Mouse (Mus musculus): ENCODE data around the gene Scnn1a. TPM values are rescaled to one million over a fixed set of nuclear protein-coding genes. Genes with fewer than 3 reads are reported as not detected.

Scnn1a gene
- polyA plus RNA-seq, 1 experiment from 2014 or later, result 16.9 TPM

DNA sequence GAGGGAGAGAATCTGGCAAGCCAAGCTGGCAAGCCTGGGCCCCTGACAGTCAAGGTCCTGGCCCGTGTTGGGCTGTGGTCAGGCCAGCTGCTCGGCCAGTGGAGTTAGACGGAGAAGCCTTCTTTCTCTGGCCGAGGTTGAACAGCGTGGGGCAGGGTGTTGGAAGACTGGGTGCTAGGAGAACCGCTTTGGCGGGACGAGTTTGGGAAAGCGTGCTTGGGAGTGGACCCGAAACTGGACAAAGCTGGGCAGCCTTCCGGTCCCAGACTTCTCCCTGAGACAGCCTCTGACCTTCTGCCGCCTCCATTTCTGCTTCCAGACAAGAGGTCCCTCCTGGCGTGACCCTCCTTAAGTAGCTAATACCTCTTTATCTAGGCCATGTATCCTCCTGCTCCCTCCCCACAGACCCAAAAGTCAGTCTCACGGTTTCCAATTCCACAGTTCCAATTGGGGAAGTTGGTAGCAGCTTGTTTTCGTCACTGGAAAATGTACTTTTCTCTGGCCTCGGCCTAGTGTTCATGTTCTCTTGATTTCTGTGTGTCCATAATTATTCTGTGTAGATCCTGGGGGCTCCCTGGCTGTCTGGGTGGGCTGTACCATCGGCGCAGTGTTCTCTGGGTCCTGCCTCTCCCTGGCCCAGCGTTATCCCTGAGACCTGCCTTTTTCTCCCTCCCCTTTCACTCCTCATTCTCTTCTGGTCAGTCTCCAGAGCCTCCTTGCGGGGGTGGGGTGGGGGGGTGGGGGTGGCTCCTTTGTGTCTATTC, 30.0 kb downstream of the Scnn1a start:
- Histone ChIP-seq H3K9me3 (ENCODE audit: control insufficient read depth) (no peaks in the 10 kb centered on the region), H3K4me1 (replicated peaks; ENCODE audit: control insufficient read depth, insufficient read depth, low read length) (peaks cover 19% of the 10 kb centered on the region), H3K4me2 (replicated peaks; ENCODE audit: low read depth) (peak overlapping the region; percentile 81), H3K27ac (ENCODE audit: low read depth, low read length) (peak overlapping the region; percentile 89), H3K4me3 (ENCODE audit: low read depth, low read length) (peak overlapping the region; percentile 81), H3K36me3 (ENCODE audit: control insufficient read depth, insufficient read depth) (peaks cover 13% of the 10 kb centered on the region; the same call in 1 of the 2 replicates), H3K27me3 (replicated peaks; ENCODE audit: control insufficient read depth, insufficient read depth, low read length) (no peaks in the 10 kb centered on the region), H3K9ac (ENCODE audit: low read depth, low read length) (peak overlapping the region; percentile 84)
- 6% methylated on average over 20 of the region's 20 CpGs for WGBS
- TF ChIP-seq CTCF (IDR thresholded peaks at IDR 0.05; ENCODE audit: low read depth), result no peak
- no peak for ATAC-seq

DNA sequence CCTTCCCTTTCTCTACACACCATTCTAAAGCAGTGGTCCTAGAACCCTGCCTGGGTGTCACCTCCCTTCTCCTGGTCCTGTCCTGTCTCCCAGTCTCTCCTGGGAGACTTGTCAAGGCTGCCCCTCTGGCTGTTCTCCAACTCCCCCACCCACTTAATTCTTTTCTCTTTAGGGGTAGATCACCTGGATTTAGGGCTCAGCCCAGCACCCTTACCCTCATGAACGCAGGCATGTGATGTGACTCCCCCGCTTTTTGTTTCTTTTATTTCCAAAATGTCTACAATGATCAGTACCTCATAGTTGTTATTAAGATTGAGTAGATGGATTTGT, 30.5 kb downstream of the Scnn1a start:
- TF ChIP-seq CTCF (IDR thresholded peaks at IDR 0.05; ENCODE audit: low read depth), result no peak
- no peak for ATAC-seq
- 77% methylated on average over 2 of the region's 2 CpGs for WGBS
- Histone ChIP-seq H3K36me3 (ENCODE audit: control insufficient read depth, insufficient read depth) (peaks cover 13% of the 10 kb centered on the region; the same call in 1 of the 2 replicates), H3K4me2 (replicated peaks; ENCODE audit: low read depth) (peak overlapping the region; percentile 81), H3K9ac (ENCODE audit: low read depth, low read length) (peak overlapping the region; percentile 84), H3K27me3 (replicated peaks; ENCODE audit: control insufficient read depth, insufficient read depth, low read length) (no peaks in the 10 kb centered on the region), H3K9me3 (ENCODE audit: control insufficient read depth) (no peaks in the 10 kb centered on the region), H3K27ac (ENCODE audit: low read depth, low read length) (peak overlapping the region; percentile 89), H3K4me3 (ENCODE audit: low read depth, low read length) (peak overlapping the region; percentile 81), H3K4me1 (replicated peaks; ENCODE audit: control insufficient read depth, insufficient read depth, low read length) (peaks cover 19% of the 10 kb centered on the region)

DNA sequence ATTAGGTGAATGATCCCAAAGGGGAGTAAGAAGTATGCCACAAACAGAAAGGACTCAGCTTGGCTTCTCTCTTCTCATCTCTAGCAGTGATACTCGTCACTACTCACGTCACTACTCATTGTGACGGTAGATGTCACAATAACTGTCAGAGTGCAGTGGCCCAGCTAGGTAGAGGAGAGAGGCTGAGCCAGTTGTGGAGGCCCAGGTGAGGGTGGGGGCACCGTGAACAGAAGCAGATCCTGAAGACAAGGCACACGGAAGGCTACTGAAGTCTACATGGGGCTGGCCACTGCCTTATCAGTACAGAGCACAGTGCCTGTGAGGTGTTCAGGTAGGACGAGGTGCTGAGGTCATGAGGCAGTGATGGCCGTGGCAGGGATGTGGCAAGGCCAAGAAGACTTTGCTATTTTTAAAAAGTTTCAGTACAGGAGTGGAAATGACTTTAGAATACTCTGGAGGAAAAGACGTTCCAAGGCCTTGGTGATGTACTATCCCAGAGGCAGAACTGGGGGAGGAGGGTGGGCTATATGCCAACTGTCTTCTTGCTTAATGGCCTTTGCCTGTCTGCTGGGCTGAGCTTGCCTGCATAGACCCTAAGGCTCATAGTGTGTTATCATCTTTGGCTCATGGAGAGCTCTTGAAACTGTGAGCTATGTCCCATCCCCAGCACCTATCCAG, 31.0 kb downstream of the Scnn1a start:
- Histone ChIP-seq H3K27me3 (replicated peaks; ENCODE audit: control insufficient read depth, insufficient read depth, low read length) (no peaks in the 10 kb centered on the region), H3K9me3 (ENCODE audit: control insufficient read depth) (no peaks in the 10 kb centered on the region), H3K4me1 (replicated peaks; ENCODE audit: control insufficient read depth, insufficient read depth, low read length) (peaks cover 19% of the 10 kb centered on the region), H3K9ac (ENCODE audit: low read depth, low read length) (no peak overlapping the region; the same call in 1 of the 2 replicates), H3K36me3 (ENCODE audit: control insufficient read depth, insufficient read depth) (peaks cover 13% of the 10 kb centered on the region; the same call in 1 of the 2 replicates), H3K4me2 (replicated peaks; ENCODE audit: low read depth) (peak overlapping the region; percentile 81), H3K4me3 (ENCODE audit: low read depth, low read length) (peak overlapping the region; percentile 81), H3K27ac (ENCODE audit: low read depth, low read length) (peak overlapping the region; percentile 89)
- WGBS, result 34% methylated on average over 8 of the region's 8 CpGs
- no peak for TF ChIP-seq CTCF (IDR thresholded peaks at IDR 0.05; ENCODE audit: low read depth)
- peak; percentile 61 for ATAC-seq

DNA sequence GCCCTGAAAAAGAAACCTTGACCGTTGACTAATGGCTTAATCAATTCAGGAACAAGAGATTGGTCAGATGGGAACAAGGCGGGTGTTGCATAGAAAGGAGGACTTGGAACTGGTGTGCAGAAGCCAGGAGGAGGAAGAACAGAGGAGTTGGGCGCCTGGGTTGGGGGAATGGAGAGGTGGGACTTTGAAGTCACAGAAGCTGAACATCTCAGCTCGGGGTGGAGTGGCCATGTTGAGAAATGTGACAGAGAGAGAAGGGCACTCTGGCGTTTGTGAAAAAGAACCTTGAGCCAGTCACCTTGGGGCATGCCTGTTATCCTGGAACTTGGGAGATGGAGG, 31.6 kb downstream of the Scnn1a start:
- peak overlapping the region; percentile 89; the same call in 1 of the 2 replicates for H3K27ac ChIP-seq (ENCODE audit: low read depth, low read length)

DNA sequence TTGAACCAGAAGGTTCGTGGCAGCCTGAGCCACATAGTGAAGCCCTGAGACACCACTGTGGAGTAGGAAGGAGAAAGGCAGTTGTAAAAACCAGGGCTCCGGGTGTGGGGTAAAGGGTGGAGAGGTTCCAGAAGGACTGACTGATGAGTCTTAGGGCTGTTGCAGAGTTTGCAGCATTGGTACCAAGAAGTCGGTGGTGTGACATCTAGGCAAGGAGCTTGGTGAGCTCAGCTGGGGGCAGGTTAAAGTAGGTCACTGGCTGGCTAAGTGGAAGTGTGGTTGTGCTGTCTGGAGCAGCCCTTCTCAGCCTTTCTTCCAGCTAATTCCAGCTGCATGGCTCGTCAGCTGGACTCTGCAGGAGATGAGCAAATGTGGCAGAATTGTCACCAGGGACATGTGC, 32.4 kb downstream of the Scnn1a start:
- Histone ChIP-seq H3K36me3 (ENCODE audit: control insufficient read depth, insufficient read depth) (peaks cover 19% of the 10 kb centered on the region), H3K9ac (ENCODE audit: low read depth, low read length) (no peak overlapping the region), H3K4me2 (replicated peaks; ENCODE audit: low read depth) (peak overlapping the region; percentile 81), H3K4me3 (ENCODE audit: low read depth, low read length) (no peak overlapping the region), H3K4me1 (replicated peaks; ENCODE audit: control insufficient read depth, insufficient read depth, low read length) (peaks cover 19% of the 10 kb centered on the region), H3K9me3 (ENCODE audit: control insufficient read depth) (no peaks in the 10 kb centered on the region), H3K27me3 (replicated peaks; ENCODE audit: control insufficient read depth, insufficient read depth, low read length) (no peaks in the 10 kb centered on the region), H3K27ac (ENCODE audit: low read depth, low read length) (no peak overlapping the region)
- ATAC-seq, result no peak
- no peak for TF ChIP-seq CTCF (IDR thresholded peaks at IDR 0.05; ENCODE audit: low read depth)
- 50% methylated on average over 4 of the region's 4 CpGs for WGBS

More for the DNA sequence above, 31.6 kb downstream of the Scnn1a start:
- 40% methylated on average over 5 of the region's 5 CpGs for WGBS
- Histone ChIP-seq H3K9ac (ENCODE audit: low read depth, low read length) (no peak overlapping the region), H3K27me3 (replicated peaks; ENCODE audit: control insufficient read depth, insufficient read depth, low read length) (no peaks in the 10 kb centered on the region), H3K36me3 (ENCODE audit: control insufficient read depth, insufficient read depth) (peaks cover 13% of the 10 kb centered on the region; the same call in 1 of the 2 replicates), H3K9me3 (ENCODE audit: control insufficient read depth) (no peaks in the 10 kb centered on the region), H3K4me3 (ENCODE audit: low read depth, low read length) (no peak overlapping the region), H3K4me1 (replicated peaks; ENCODE audit: control insufficient read depth, insufficient read depth, low read length) (peaks cover 19% of the 10 kb centered on the region), H3K4me2 (replicated peaks; ENCODE audit: low read depth) (peak overlapping the region; percentile 81)
- TF ChIP-seq CTCF (IDR thresholded peaks at IDR 0.05; ENCODE audit: low read depth), result no peak
- ATAC-seq, result peak; percentile 32; the same call in 1 of the 2 replicates

DNA sequence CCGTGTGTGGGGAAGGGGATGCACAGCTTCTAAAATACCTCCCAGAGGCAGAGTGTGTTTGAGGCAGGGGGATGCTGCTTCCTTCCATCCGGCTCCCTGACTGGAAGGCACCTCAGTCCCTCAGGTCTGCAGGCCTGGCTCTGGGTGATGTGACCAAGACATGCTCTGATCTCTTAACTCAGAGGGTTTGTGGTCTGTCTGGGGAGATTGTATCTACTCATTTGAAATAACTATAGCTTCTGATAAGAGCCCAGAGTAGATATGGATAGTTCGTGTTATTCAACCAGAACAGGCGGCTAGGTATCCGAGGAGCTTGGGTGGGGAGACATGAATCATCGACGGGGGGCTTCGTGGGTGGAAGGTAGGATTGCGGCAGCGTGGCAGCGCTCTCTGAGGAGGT, 32.8 kb downstream of the Scnn1a start:
- peak overlapping the region; percentile 81 for H3K4me2 ChIP-seq (replicated peaks; ENCODE audit: low read depth)
- H3K4me1 ChIP-seq (replicated peaks; ENCODE audit: control insufficient read depth, insufficient read depth, low read length), result peaks cover 19% of the 10 kb centered on the region
- H3K36me3 ChIP-seq (ENCODE audit: control insufficient read depth, insufficient read depth), result peaks cover 23% of the 10 kb centered on the region

More for the DNA sequence above, 32.8 kb downstream of the Scnn1a start:
- Histone ChIP-seq H3K4me3 (ENCODE audit: low read depth, low read length) (no peak overlapping the region), H3K9me3 (ENCODE audit: control insufficient read depth) (no peaks in the 10 kb centered on the region), H3K9ac (ENCODE audit: low read depth, low read length) (no peak overlapping the region), H3K27me3 (replicated peaks; ENCODE audit: control insufficient read depth, insufficient read depth, low read length) (no peaks in the 10 kb centered on the region), H3K27ac (ENCODE audit: low read depth, low read length) (no peak overlapping the region)
- WGBS, result 77% methylated on average over 11 of the region's 11 CpGs
- ATAC-seq, result no peak
- TF ChIP-seq CTCF (IDR thresholded peaks at IDR 0.05; ENCODE audit: low read depth), result no peak
